Mouse (Mus musculus): ENCODE measurements around the gene Isoc2b.

DNA sequence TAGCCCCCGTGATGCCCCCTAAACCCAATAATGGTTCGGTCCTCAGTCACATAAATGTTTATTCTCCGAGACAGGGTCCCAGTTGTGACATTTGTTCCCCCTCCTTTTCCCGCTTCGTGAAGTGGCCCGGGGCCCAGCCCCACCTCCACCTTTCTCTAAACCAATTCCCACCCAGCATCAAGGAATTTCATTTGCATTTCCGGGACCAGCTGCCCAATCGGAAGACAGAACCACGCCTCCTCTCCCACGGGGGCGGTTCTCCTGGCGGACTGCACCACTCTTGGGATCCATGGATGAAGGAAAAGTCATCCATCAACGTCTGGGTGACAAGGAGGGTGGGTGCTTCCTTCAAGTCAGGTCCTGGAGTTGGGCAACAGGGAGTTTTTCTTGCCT is 25.1 kb downstream of the Isoc2b start:
- no peak for TF ChIP-seq CTCF (IDR thresholded peaks at IDR 0.05; ENCODE audit: control insufficient read depth, insufficient read depth, low read length)
- TF ChIP-seq POLR2A (IDR thresholded peaks at IDR 0.05; ENCODE audit: borderline replicate concordance, control insufficient read depth, low read depth, low read length), result no peak
